10 mouse cellular contexts compared by ENCODE assay signal in genomic region chr7:16366133-16366646, GRCm38 (mm10). TPM values are rescaled to one million over a fixed set of nuclear protein-coding genes. Genes with fewer than 3 reads are reported as not detected.
DNase-seq lines count a peak whose midpoint lies in the region; ATAC-seq and TF ChIP-seq lines count a peak whose summit lies in the region.
"Had no signal": no experiment of that assay in that cellular context is flagged by ENCODE, and none has a peak within 500 bp of the region (broad histone marks: within the 10 kb centered on the region; RNA-seq: fewer than 3 reads in every experiment).

No protein-coding gene starts in this region.

- DNase-seq in kidney, adult 9 months, result peak; percentile 38
- no peak for DNase-seq in kidney, postnatal 4 days
- peak; percentile 73 for DNase-seq in T-cell, adult 2 months (ENCODE audit: low spot score)
- no peak for DNase-seq in cerebellum, adult 2 months
- no peak for DNase-seq in retina, postnatal 1 day
- DNase-seq in left cerebral cortex, postnatal 36 days (ENCODE audit: low spot score in 2 of 2), result no peak
- DNase-seq: right cerebral cortex, adult 18-20 months had no signal

- TF ChIP-seq POLR2A in cerebellum, adult 2 months (IDR thresholded peaks at IDR 0.05; ENCODE audit: borderline replicate concordance, insufficient read depth, low read length), result no peak

- H3K36me3 ChIP-seq in intestine, postnatal 0 days (ENCODE audit: control insufficient read depth, insufficient read depth), result peaks cover 30% of the 10 kb centered on the region
- H3K36me3 ChIP-seq in neural tube, embryonic 14.5 days (ENCODE audit: control insufficient read depth, insufficient read depth, low read length), result peaks cover 35% of the 10 kb centered on the region

- peaks cover 8% of the 10 kb centered on the region; the same call in 1 of the 2 replicates for H3K4me1 ChIP-seq in intestine, postnatal 0 days (replicated peaks; ENCODE audit: control insufficient read depth, insufficient read depth, low read length)
- H3K4me1 ChIP-seq in neural tube, embryonic 14.5 days (ENCODE audit: control insufficient read depth, insufficient read depth, low read length), result 0 out of 2 replicates have a peak, but pooled peaks cover 4% of the 10 kb centered on the region
- H3K4me1 ChIP-seq in cerebellum, adult 2 months (ENCODE audit: control insufficient read depth, insufficient read depth, low read length), result no peaks in the 10 kb centered on the region

- no peak for TF ChIP-seq CTCF in intestine, postnatal 0 days (IDR thresholded peaks at IDR 0.05; ENCODE audit: low read depth)
- no peak for TF ChIP-seq CTCF in cerebellum, adult 2 months (IDR thresholded peaks at IDR 0.05; ENCODE audit: borderline replicate concordance, insufficient read depth, low read depth, low read length)

- intact Hi-C loops in left cerebral cortex, postnatal 36 days (cut with DNase I), result no loop called here

- H3K9me3 ChIP-seq in intestine, postnatal 0 days (ENCODE audit: control insufficient read depth), result no peaks in the 10 kb centered on the region
- H3K9me3 ChIP-seq in neural tube, embryonic 14.5 days (ENCODE audit: control insufficient read depth, low read length), result no peaks in the 10 kb centered on the region
- H3K9me3 ChIP-seq: hindbrain, embryonic 15.5 days had no signal

- no peak overlapping the region for H3K4me3 ChIP-seq in intestine, postnatal 0 days (ENCODE audit: low read depth, low read length)
- no peak overlapping the region for H3K4me3 ChIP-seq in neural tube, embryonic 14.5 days (ENCODE audit: low read depth, low read length)
- H3K4me3 ChIP-seq in cerebellum, adult 2 months (replicated peaks; ENCODE audit: insufficient read depth, low read depth, low read length), result no peak overlapping the region
- H3K4me3 ChIP-seq: hindbrain, embryonic 15.5 days had no signal

- peak overlapping the region; percentile 87 for H3K27ac ChIP-seq in intestine, postnatal 0 days (ENCODE audit: low read depth, low read length)
- H3K27ac ChIP-seq in neural tube, embryonic 14.5 days (ENCODE audit: low read depth, low read length), result 0 out of 2 replicates have a peak overlapping the region, but pooled peaks have one; percentile 30
- no peak overlapping the region for H3K27ac ChIP-seq in cerebellum, adult 2 months (ENCODE audit: insufficient read depth, low read length)
- H3K27ac ChIP-seq: hindbrain, embryonic 15.5 days had no signal

- H3K4me2 ChIP-seq in intestine, postnatal 0 days (replicated peaks; ENCODE audit: low read depth), result no peak overlapping the region
- no peak overlapping the region for H3K4me2 ChIP-seq in neural tube, embryonic 14.5 days (ENCODE audit: low read depth, low read length)
- H3K4me2 ChIP-seq: hindbrain, embryonic 15.5 days had no signal

- 50% methylated on average over 10 of the region's 10 CpGs for WGBS in intestine, postnatal 0 days
- 28% methylated on average over 10 of the region's 10 CpGs for WGBS in neural tube, embryonic 14.5 days
- WGBS in cerebellum, adult 2 months, result 70% methylated on average over 10 of the region's 10 CpGs

- H3K9ac ChIP-seq in intestine, postnatal 0 days (ENCODE audit: low read depth, low read length), result no peak overlapping the region; the same call in 1 of the 2 replicates
- no peak overlapping the region for H3K9ac ChIP-seq in neural tube, embryonic 14.5 days (replicated peaks; ENCODE audit: low read depth, low read length)
- H3K9ac ChIP-seq: hindbrain, embryonic 15.5 days had no signal

- no peaks in the 10 kb centered on the region for H3K27me3 ChIP-seq in intestine, postnatal 0 days (replicated peaks; ENCODE audit: control insufficient read depth, insufficient read depth, low read length)
- no peaks in the 10 kb centered on the region for H3K27me3 ChIP-seq in neural tube, embryonic 14.5 days (ENCODE audit: control insufficient read depth, insufficient read depth, low read length)
- no peaks in the 10 kb centered on the region for H3K27me3 ChIP-seq in cerebellum, adult 2 months (ENCODE audit: control insufficient read depth, insufficient read depth, low read length)
- H3K27me3 ChIP-seq: hindbrain, embryonic 15.5 days had no signal

- ATAC-seq in intestine, postnatal 0 days, result peak; percentile 20; the same call in 1 of the 2 replicates
- no peak for ATAC-seq in neural tube, embryonic 14.5 days (ENCODE audit: low read depth)

RNA-seq across cellular contexts. Expression of gene Sae1, which starts 21.4 kb away (rescaled TPM):
- 90.7 and 91.5 TPM in 2 replicates for polyA plus RNA-seq in intestine, postnatal 0 days (2015; fragmentation: Nextera tagmentation; extraction: Ambion mirVana)
- 197 and 245 TPM in 2 replicates for polyA plus RNA-seq in neural tube, embryonic 14.5 days (2014; fragmentation: Nextera tagmentation; extraction: Ambion mirVana)
- 78.2 and 84.0 TPM in 2 replicates for polyA plus RNA-seq in cerebellum, adult 2 months (2012; rRNA removed)
- 100 to 1,000 TPM; 104 to 111 TPM for total RNA-seq in left cerebral cortex, postnatal 36 days (2021)

RNA-seq across cellular contexts. Expression of gene Zc3h4, which starts 34.5 kb away (rescaled TPM):
- 12.9 and 13.5 TPM in 2 replicates for polyA plus RNA-seq in intestine, postnatal 0 days (2015; fragmentation: Nextera tagmentation; extraction: Ambion mirVana)
- polyA plus RNA-seq in neural tube, embryonic 14.5 days (2014; fragmentation: Nextera tagmentation; extraction: Ambion mirVana), result 15.8 and 18.5 TPM in 2 replicates
- 42.0 and 50.2 TPM in 2 replicates for polyA plus RNA-seq in cerebellum, adult 2 months (2012; rRNA removed)
- total RNA-seq in left cerebral cortex, postnatal 36 days (2021), result 10 to 100 TPM; 66.3 to 67.7 TPM

RNA-seq across cellular contexts. Expression of gene Bbc3, which starts 58.0 kb away (rescaled TPM):
- 6.6 and 7.0 TPM in 2 replicates for polyA plus RNA-seq in intestine, postnatal 0 days (2015; fragmentation: Nextera tagmentation; extraction: Ambion mirVana)
- 13.7 and 19.7 TPM in 2 replicates for polyA plus RNA-seq in neural tube, embryonic 14.5 days (2014; fragmentation: Nextera tagmentation; extraction: Ambion mirVana)
- polyA plus RNA-seq in cerebellum, adult 2 months (2012; rRNA removed), result 17.0 and 20.3 TPM in 2 replicates
- 10 to 100 TPM; 11.9 to 14.6 TPM for total RNA-seq in left cerebral cortex, postnatal 36 days (2021)

Comparison
In these comparisons a context has a peak if more than half of its experiments do, and no peak if none do; other contexts are left out.
1. DNase-seq: peak in kidney, adult 9 months (single experiment) and T-cell, adult 2 months (single experiment); none in kidney, postnatal 4 days (0 of 2), cerebellum, adult 2 months (0 of 2), retina, postnatal 1 day (single experiment) and left cerebral cortex, postnatal 36 days (0 of 2).